ENCODE assay signal across 8 mouse cellular contexts in genomic region chr1:34578851-34579781, GRCm38 (mm10). TPM values are rescaled to one million over a fixed set of nuclear protein-coding genes. Genes with fewer than 3 reads are reported as not detected.
DNase-seq lines count a peak whose midpoint lies in the region; ATAC-seq lines count a peak whose summit lies in the region.

TSS of gene Amer3 (plus strand) at chr1:34579657.

- peak within 1 kb of the TSS; percentile 31 for H3K4me3 ChIP-seq in embryonic facial prominence, embryonic 11.5 days (ENCODE audit: low read depth, low read length)
- peak within 1 kb of the TSS; percentile 31 for H3K4me3 ChIP-seq in liver, embryonic 16.5 days (ENCODE audit: low read depth, low read length)
- peak within 1 kb of the TSS; percentile 39 for H3K4me3 ChIP-seq in neural tube, embryonic 12.5 days

- under 1% methylated on average over 53 of the region's 53 CpGs for WGBS in embryonic facial prominence, embryonic 11.5 days
- 1% methylated on average over 53 of the region's 53 CpGs for WGBS in large intestine, adult 2 months
- WGBS in liver, embryonic 16.5 days (ENCODE audit: insufficient replicate concordance), result 1% methylated on average over 53 of the region's 53 CpGs
- WGBS in neural tube, embryonic 12.5 days, result under 1% methylated on average over 53 of the region's 53 CpGs

- peak within 1 kb of the TSS; percentile 75 for H3K4me2 ChIP-seq in embryonic facial prominence, embryonic 11.5 days (ENCODE audit: low read depth, low read length)
- peak within 1 kb of the TSS; percentile 43 for H3K4me2 ChIP-seq in liver, embryonic 16.5 days (ENCODE audit: low read depth, low read length)
- peak within 1 kb of the TSS; percentile 67 for H3K4me2 ChIP-seq in neural tube, embryonic 12.5 days (replicated peaks)

- no peaks in the 10 kb centered on the region for H3K9me3 ChIP-seq in embryonic facial prominence, embryonic 11.5 days (replicated peaks; ENCODE audit: control insufficient read depth, low read length)
- H3K9me3 ChIP-seq in liver, embryonic 16.5 days (replicated peaks; ENCODE audit: control insufficient read depth, low read length), result no peaks in the 10 kb centered on the region
- H3K9me3 ChIP-seq in neural tube, embryonic 12.5 days, result no peaks in the 10 kb centered on the region

- no peaks in the 10 kb centered on the region for H3K36me3 ChIP-seq in embryonic facial prominence, embryonic 11.5 days (replicated peaks; ENCODE audit: control insufficient read depth, insufficient read depth, low read depth, low read length)
- no peaks in the 10 kb centered on the region for H3K36me3 ChIP-seq in liver, embryonic 16.5 days (ENCODE audit: control insufficient read depth, insufficient read depth)
- no peaks in the 10 kb centered on the region for H3K36me3 ChIP-seq in neural tube, embryonic 12.5 days

- intact Hi-C loops in heart, postnatal 14 days (cut with DNase I), result no loop called here

- H3K27ac ChIP-seq in embryonic facial prominence, embryonic 11.5 days (replicated peaks; ENCODE audit: low read depth, low read length), result no peak within 1 kb of the TSS
- no peak within 1 kb of the TSS for H3K27ac ChIP-seq in liver, embryonic 16.5 days (ENCODE audit: low read length)
- H3K27ac ChIP-seq in neural tube, embryonic 12.5 days, result peak within 1 kb of the TSS; percentile 66; the same call in 1 of the 2 replicates

- peaks cover 2% of the 10 kb centered on the region for H3K27me3 ChIP-seq in embryonic facial prominence, embryonic 11.5 days (ENCODE audit: control insufficient read depth, insufficient read depth, low read length)
- H3K27me3 ChIP-seq in liver, embryonic 16.5 days (ENCODE audit: control insufficient read depth, insufficient read depth, low read depth, low read length), result peaks cover 15% of the 10 kb centered on the region
- H3K27me3 ChIP-seq in neural tube, embryonic 12.5 days (replicated peaks), result peaks cover 28% of the 10 kb centered on the region

- ATAC-seq in embryonic facial prominence, embryonic 11.5 days (replicated peaks; ENCODE audit: insufficient number of reproducible peaks, low FRiP score, low TSS enrichment, low read depth), result peak; percentile 85
- peak; percentile 41; the same call in 1 of the 2 replicates for ATAC-seq in liver, embryonic 16.5 days (ENCODE audit: low read depth)
- peak; percentile 94 for ATAC-seq in neural tube, embryonic 12.5 days (ENCODE audit: low FRiP score, low read depth)

- DNase-seq in urinary bladder, adult 18-20 months (ENCODE audit: low spot score in 2 of 2), result peak; percentile 29 to 45
- DNase-seq in urinary bladder, postnatal 10 days (ENCODE audit: low spot score), result no peak
- DNase-seq in embryonic facial prominence, embryonic 11.5 days (ENCODE audit: low spot score), result peak; percentile 88
- DNase-seq in heart, postnatal 14 days, result peak; percentile 79 to 83
- DNase-seq in large intestine, adult 2 months (ENCODE audit: low read depth, low spot score), result peak; percentile 6
- peak; percentile 83 for DNase-seq in testis, postnatal 10 days (ENCODE audit: low spot score)

- no peaks in the 10 kb centered on the region for H3K4me1 ChIP-seq in embryonic facial prominence, embryonic 11.5 days (ENCODE audit: control insufficient read depth, insufficient read depth, low read length)
- no peaks in the 10 kb centered on the region for H3K4me1 ChIP-seq in liver, embryonic 16.5 days (ENCODE audit: control insufficient read depth, low read depth, low read length)
- no peaks in the 10 kb centered on the region; the same call in 1 of the 2 replicates for H3K4me1 ChIP-seq in neural tube, embryonic 12.5 days

- H3K9ac ChIP-seq in embryonic facial prominence, embryonic 11.5 days (replicated peaks; ENCODE audit: low read length), result no peak within 1 kb of the TSS; the same call in 1 of the 2 replicates
- H3K9ac ChIP-seq in liver, embryonic 16.5 days (ENCODE audit: low read depth, low read length), result no peak within 1 kb of the TSS
- H3K9ac ChIP-seq in neural tube, embryonic 12.5 days, result peak within 1 kb of the TSS; percentile 57

RNA-seq across cellular contexts. Expression of gene Amer3, which starts in this region (rescaled TPM):
- 0.48 and 0.93 TPM in 2 replicates for polyA plus RNA-seq in embryonic facial prominence, embryonic 11.5 days (2014; fragmentation: Nextera tagmentation; extraction: Ambion mirVana)
- not detected for total RNA-seq in heart, postnatal 14 days (2021)
- 0.07 and 0.08 TPM in 2 replicates for polyA plus RNA-seq in large intestine, adult 2 months (2012; rRNA removed)
- 0.01 TPM in 1 of 2 replicates, not detected in the other for polyA plus RNA-seq in liver, embryonic 16.5 days (2015; fragmentation: Nextera tagmentation; extraction: Ambion mirVana)
- polyA plus RNA-seq in neural tube, embryonic 12.5 days (2016; fragmentation: Nextera tagmentation; extraction: Ambion mirVana), result 11.9 and 13.1 TPM in 2 replicates

Comparison
In these comparisons a context has a peak if more than half of its experiments do, and no peak if none do; other contexts are left out.
1. Peak in DNase-seq, ATAC-seq, H3K4me3 ChIP-seq and H3K4me2 ChIP-seq in embryonic facial prominence, embryonic 11.5 days; RNA of the gene not detected or under 1 TPM.
2. Peak in DNase-seq in heart, postnatal 14 days; RNA of the gene not detected or under 1 TPM.
3. Peak in DNase-seq in large intestine, adult 2 months; RNA of the gene not detected or under 1 TPM.
4. Peak in ATAC-seq, H3K4me3 ChIP-seq and H3K4me2 ChIP-seq in liver, embryonic 16.5 days; RNA of the gene not detected or under 1 TPM.
5. ATAC-seq: peak in every context shown above with its lines; median percentile 94 in neural tube, embryonic 12.5 days; 85 in embryonic facial prominence, embryonic 11.5 days; 41 in liver, embryonic 16.5 days.